Comparison of ENCODE assay signal across 28 mouse cellular contexts in genomic region chr9:97648409-97648808, GRCm38 (mm10).
DNase-seq lines count a peak whose midpoint lies in the region; ATAC-seq and TF ChIP-seq lines count a peak whose summit lies in the region.
"Had no signal": no experiment of that assay in that cellular context is flagged by ENCODE, and none has a peak within 500 bp of the region (broad histone marks: within the 10 kb centered on the region; RNA-seq: fewer than 3 reads in every experiment).

No protein-coding gene starts in this region.

- WGBS in embryonic facial prominence, embryonic 14.5 days, result 73% methylated on average over 3 of the region's 3 CpGs
- WGBS in embryonic facial prominence, embryonic 10.5 days, result 86% methylated on average over 3 of the region's 3 CpGs
- 44% methylated on average over 3 of the region's 3 CpGs for WGBS in hindbrain, postnatal 0 days
- 84% methylated on average over 3 of the region's 3 CpGs for whole genome bisulfite sequencing in hindbrain, embryonic 10.5 days
- 84% methylated on average over 3 of the region's 3 CpGs for WGBS in stomach, embryonic 14.5 days
- 83% methylated on average over 3 of the region's 3 CpGs for WGBS in stomach, postnatal 0 days

- no peaks in the 10 kb centered on the region for H3K4me1 ChIP-seq in embryonic facial prominence, embryonic 14.5 days (ENCODE audit: control insufficient read depth, insufficient read depth, low read length)
- no peaks in the 10 kb centered on the region for H3K4me1 ChIP-seq in embryonic facial prominence, embryonic 10.5 days
- H3K4me1 ChIP-seq in hindbrain, postnatal 0 days (ENCODE audit: insufficient read depth, low read length), result 0 out of 2 replicates have a peak, but pooled peaks cover 6% of the 10 kb centered on the region
- H3K4me1 ChIP-seq in hindbrain, embryonic 10.5 days (replicated peaks), result no peaks in the 10 kb centered on the region
- no peaks in the 10 kb centered on the region for H3K4me1 ChIP-seq in stomach, embryonic 14.5 days (ENCODE audit: control insufficient read depth, insufficient read depth, low read length)
- no peaks in the 10 kb centered on the region for H3K4me1 ChIP-seq in stomach, postnatal 0 days (replicated peaks; ENCODE audit: control insufficient read depth, insufficient read depth)
- H3K4me1 ChIP-seq: embryonic facial prominence, embryonic 15.5 days; heart, embryonic 12.5 days; intestine, embryonic 15.5 days; limb, embryonic 12.5 days; midbrain, embryonic 10.5 days; stomach, embryonic 15.5 days had no signal

- H3K4me3 ChIP-seq in embryonic facial prominence, embryonic 14.5 days (ENCODE audit: low read depth, low read length), result no peak overlapping the region
- H3K4me3 ChIP-seq in embryonic facial prominence, embryonic 10.5 days, result no peak overlapping the region
- H3K4me3 ChIP-seq in hindbrain, postnatal 0 days (ENCODE audit: low read length), result no peak overlapping the region
- H3K4me3 ChIP-seq in hindbrain, embryonic 10.5 days, result no peak overlapping the region
- H3K4me3 ChIP-seq in stomach, embryonic 14.5 days (ENCODE audit: low read depth, low read length), result no peak overlapping the region
- no peak overlapping the region for H3K4me3 ChIP-seq in stomach, postnatal 0 days (ENCODE audit: low read depth, low read length)
- H3K4me3 ChIP-seq: embryonic facial prominence, embryonic 15.5 days; heart, embryonic 12.5 days; intestine, embryonic 15.5 days; limb, embryonic 12.5 days; midbrain, embryonic 10.5 days; stomach, embryonic 15.5 days had no signal

- H3K27me3 ChIP-seq in embryonic facial prominence, embryonic 14.5 days (replicated peaks; ENCODE audit: control insufficient read depth, insufficient read depth, low read length), result no peaks in the 10 kb centered on the region
- no peaks in the 10 kb centered on the region for H3K27me3 ChIP-seq in embryonic facial prominence, embryonic 10.5 days (replicated peaks; ENCODE audit: low read depth, poor library complexity, severe bottlenecking)
- H3K27me3 ChIP-seq in hindbrain, postnatal 0 days (ENCODE audit: insufficient read depth, low read length), result no peaks in the 10 kb centered on the region; the same call in 1 of the 2 replicates
- no peaks in the 10 kb centered on the region; the same call in 1 of the 2 replicates for H3K27me3 ChIP-seq in hindbrain, embryonic 10.5 days (ENCODE audit: insufficient read depth, poor library complexity, severe bottlenecking)
- no peaks in the 10 kb centered on the region for H3K27me3 ChIP-seq in stomach, embryonic 14.5 days (ENCODE audit: control insufficient read depth, insufficient read depth, low read length)
- H3K27me3 ChIP-seq in stomach, postnatal 0 days (ENCODE audit: control insufficient read depth, insufficient read depth, low read length), result no peaks in the 10 kb centered on the region
- H3K27me3 ChIP-seq: embryonic facial prominence, embryonic 15.5 days; heart, embryonic 12.5 days; intestine, embryonic 15.5 days; limb, embryonic 12.5 days; stomach, embryonic 15.5 days had no signal

- H3K4me2 ChIP-seq in embryonic facial prominence, embryonic 14.5 days (ENCODE audit: low read depth, low read length), result no peak overlapping the region
- H3K4me2 ChIP-seq in hindbrain, postnatal 0 days (ENCODE audit: low read depth, low read length), result no peak overlapping the region
- no peak overlapping the region for H3K4me2 ChIP-seq in stomach, embryonic 14.5 days (replicated peaks; ENCODE audit: low read depth, low read length)
- no peak overlapping the region for H3K4me2 ChIP-seq in stomach, postnatal 0 days (replicated peaks; ENCODE audit: low read depth)
- H3K4me2 ChIP-seq: embryonic facial prominence, embryonic 15.5 days; heart, embryonic 12.5 days; intestine, embryonic 15.5 days; limb, embryonic 12.5 days; liver, embryonic 11.5 days; stomach, embryonic 15.5 days had no signal

- no peaks in the 10 kb centered on the region for H3K9me3 ChIP-seq in embryonic facial prominence, embryonic 14.5 days (ENCODE audit: control insufficient read depth, low read length)
- no peaks in the 10 kb centered on the region for H3K9me3 ChIP-seq in embryonic facial prominence, embryonic 10.5 days
- no peaks in the 10 kb centered on the region for H3K9me3 ChIP-seq in hindbrain, postnatal 0 days (ENCODE audit: low read length)
- H3K9me3 ChIP-seq in hindbrain, embryonic 10.5 days, result no peaks in the 10 kb centered on the region
- H3K9me3 ChIP-seq in stomach, embryonic 14.5 days (ENCODE audit: control insufficient read depth, low read depth, low read length), result no peaks in the 10 kb centered on the region
- H3K9me3 ChIP-seq in stomach, postnatal 0 days (ENCODE audit: control insufficient read depth, low read length), result no peaks in the 10 kb centered on the region
- H3K9me3 ChIP-seq: embryonic facial prominence, embryonic 15.5 days; heart, embryonic 12.5 days; intestine, embryonic 15.5 days; limb, embryonic 12.5 days; midbrain, embryonic 10.5 days; stomach, embryonic 15.5 days had no signal

- no peak for TF ChIP-seq EP300 in stomach, postnatal 0 days (optimal IDR thresholded peaks at IDR 0.05)

- H3K27ac ChIP-seq in embryonic facial prominence, embryonic 14.5 days (replicated peaks; ENCODE audit: low read depth, low read length), result no peak overlapping the region
- no peak overlapping the region for H3K27ac ChIP-seq in embryonic facial prominence, embryonic 10.5 days (replicated peaks)
- no peak overlapping the region; the same call in 1 of the 2 replicates for H3K27ac ChIP-seq in hindbrain, postnatal 0 days
- no peak overlapping the region for H3K27ac ChIP-seq in hindbrain, embryonic 10.5 days
- no peak overlapping the region for H3K27ac ChIP-seq in stomach, embryonic 14.5 days (ENCODE audit: low read length)
- H3K27ac ChIP-seq in stomach, postnatal 0 days (replicated peaks), result no peak overlapping the region
- H3K27ac ChIP-seq: embryonic facial prominence, embryonic 15.5 days; intestine, embryonic 15.5 days; limb, embryonic 12.5 days; midbrain, embryonic 10.5 days; stomach, embryonic 15.5 days had no signal

- DNase-seq in embryonic facial prominence, embryonic 14.5 days (ENCODE audit: low spot score), result peak; percentile 33
- DNase-seq in embryonic facial prominence, embryonic 10.5 days (ENCODE audit: low spot score), result no peak
- peak; percentile 35 for DNase-seq in hindbrain, postnatal 0 days (ENCODE audit: low spot score)
- no peak for DNase-seq in hindbrain, embryonic 10.5 days (ENCODE audit: low spot score)
- DNase-seq in stomach, postnatal 0 days (ENCODE audit: low spot score), result no peak
- DNase-seq in adrenal gland, postnatal 25 days, result no peak
- DNase-seq: adrenal gland, adult 8-10 months; cerebellum, adult 2 months; cerebellum, postnatal 25 days; gastrocnemius, postnatal 10 days; heart, postnatal 10 days; kidney, adult 8-10 months; kidney, postnatal 14 days; liver, postnatal 0 days; right cerebral cortex, postnatal 14 days; spleen, adult 18-20 months; thymus, adult 18-20 months; thymus, postnatal 36 days had no signal

- no peaks in the 10 kb centered on the region for H3K36me3 ChIP-seq in embryonic facial prominence, embryonic 14.5 days (ENCODE audit: control insufficient read depth, insufficient read depth, low read length)
- H3K36me3 ChIP-seq in embryonic facial prominence, embryonic 10.5 days (replicated peaks), result no peaks in the 10 kb centered on the region
- no peaks in the 10 kb centered on the region for H3K36me3 ChIP-seq in hindbrain, postnatal 0 days (ENCODE audit: insufficient read depth, low read length)
- no peaks in the 10 kb centered on the region for H3K36me3 ChIP-seq in hindbrain, embryonic 10.5 days
- no peaks in the 10 kb centered on the region for H3K36me3 ChIP-seq in stomach, embryonic 14.5 days (ENCODE audit: control insufficient read depth, insufficient read depth, low read length)
- no peaks in the 10 kb centered on the region for H3K36me3 ChIP-seq in stomach, postnatal 0 days (ENCODE audit: control insufficient read depth, insufficient read depth, low read length)
- H3K36me3 ChIP-seq: embryonic facial prominence, embryonic 15.5 days; heart, embryonic 12.5 days; intestine, embryonic 15.5 days; limb, embryonic 12.5 days; midbrain, embryonic 10.5 days; stomach, embryonic 15.5 days had no signal

- 0 out of 2 replicates have a peak, but pooled peaks have one; percentile 7 for TF ChIP-seq CTCF in hindbrain, postnatal 0 days (IDR thresholded peaks at IDR 0.05; ENCODE audit: low read depth)
- no peak for TF ChIP-seq CTCF in stomach, postnatal 0 days (IDR thresholded peaks at IDR 0.05; ENCODE audit: low read depth)

- H3K9ac ChIP-seq in embryonic facial prominence, embryonic 14.5 days (ENCODE audit: low read depth, low read length), result no peak overlapping the region
- H3K9ac ChIP-seq in hindbrain, postnatal 0 days (replicated peaks; ENCODE audit: low read length), result no peak overlapping the region
- no peak overlapping the region for H3K9ac ChIP-seq in stomach, embryonic 14.5 days (replicated peaks; ENCODE audit: low read depth, low read length)
- H3K9ac ChIP-seq in stomach, postnatal 0 days (ENCODE audit: low read length), result no peak overlapping the region
- H3K9ac ChIP-seq: embryonic facial prominence, embryonic 15.5 days; heart, embryonic 12.5 days; intestine, embryonic 15.5 days; limb, embryonic 12.5 days; liver, postnatal 0 days; stomach, embryonic 15.5 days had no signal

- ATAC-seq in embryonic facial prominence, embryonic 14.5 days (ENCODE audit: low read depth), result no peak
- ATAC-seq in hindbrain, postnatal 0 days, result no peak
- ATAC-seq in stomach, embryonic 14.5 days (ENCODE audit: insufficient number of reproducible peaks, insufficient read depth, low FRiP score, low read depth), result 0 out of 2 replicates have a peak, but pooled peaks have one; percentile 18
- ATAC-seq in stomach, postnatal 0 days (ENCODE audit: low FRiP score, low TSS enrichment), result no peak
- ATAC-seq: activated CD4-positive, CD25-positive, alpha-beta regulatory T cell, adult 4 months; intestine, embryonic 15.5 days; liver, postnatal 0 days; lung, postnatal 0 days had no signal

Comparison
In these comparisons a context has a peak if more than half of its experiments do, and no peak if none do; other contexts are left out.
1. DNase-seq: peak in embryonic facial prominence, embryonic 14.5 days (single experiment) and hindbrain, postnatal 0 days (single experiment); none in embryonic facial prominence, embryonic 10.5 days (single experiment), hindbrain, embryonic 10.5 days (single experiment), stomach, postnatal 0 days (single experiment) and adrenal gland, postnatal 25 days (single experiment).